Mouse (Mus musculus) right cerebral cortex, postnatal 10 days (tissue): Measurements from ENCODE around the gene Kdm4b.

Experiments
- DNase-seq, 2 experiments: peaks; one replicate each; pipeline ENCODE4 v3.0.0; 2021; ENCODE audit warnings: low spot score in 2 of 2

The Kdm4b gene

GRCm38 (mm10) chr17:56298238-56298637, 27.6 kb upstream of the Kdm4b start:
- DNase-seq = no peak

- no peak for DNase-seq
Observed at GRCm38 (mm10) chr17:56300186-56300585, 25.7 kb upstream of the Kdm4b start, which contains the start of gene Arrdc5. Gene Arrdc5 (minus strand): TSS chr17:56300286.

- DNase-seq = no peak
Observed at GRCm38 (mm10) chr17:56302363-56302996, 23.4 kb upstream of the Kdm4b start.

DNA sequence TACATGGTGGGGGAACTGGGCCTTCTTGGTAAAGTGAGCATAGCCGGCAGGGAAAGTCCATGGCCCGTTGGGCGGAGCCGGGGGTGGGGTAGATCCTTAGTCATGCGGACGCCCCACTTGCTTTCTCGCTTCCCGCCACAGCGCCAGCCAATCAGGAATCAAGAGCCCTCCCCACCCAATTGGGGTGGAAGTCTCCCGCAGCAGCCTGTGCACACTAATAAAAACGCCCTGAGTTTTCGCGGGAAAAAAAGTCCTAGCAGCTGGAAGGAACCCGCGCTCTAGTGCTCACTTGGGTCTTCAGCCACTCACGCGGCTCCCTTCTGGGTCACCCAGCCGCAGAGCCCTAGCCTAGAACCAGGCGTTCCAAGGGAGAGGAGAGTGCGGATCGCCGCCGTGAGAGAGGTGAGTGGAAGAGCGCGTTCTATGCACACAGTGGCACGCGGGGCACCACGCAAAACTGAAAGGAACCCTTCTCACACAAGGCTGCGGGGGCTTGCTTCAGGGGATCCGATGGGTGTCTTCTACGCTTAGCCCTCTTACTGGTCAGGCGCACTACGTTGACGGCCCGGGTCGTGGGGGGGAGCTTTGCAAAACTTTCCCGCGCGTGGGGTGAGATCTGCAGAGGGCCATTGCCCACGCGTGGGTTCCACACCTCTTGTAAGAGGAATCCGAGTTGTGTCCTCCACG, 22.6 kb upstream of the Kdm4b start, which contains the start of gene Uhrf1:
Gene Uhrf1, plus strand, starts transcription at position 162 of the 687 bp plus-strand sequence.
- DNase-seq = peak; percentile 65 to 68

GRCm38 (mm10) chr17:56303847-56304586, 21.8 kb upstream of the Kdm4b start:
- DNase-seq = peak; percentile 96 to 97

GRCm38 (mm10) chr17:56304718-56305117, 21.1 kb upstream of the Kdm4b start:
- no peak for DNase-seq

DNA sequence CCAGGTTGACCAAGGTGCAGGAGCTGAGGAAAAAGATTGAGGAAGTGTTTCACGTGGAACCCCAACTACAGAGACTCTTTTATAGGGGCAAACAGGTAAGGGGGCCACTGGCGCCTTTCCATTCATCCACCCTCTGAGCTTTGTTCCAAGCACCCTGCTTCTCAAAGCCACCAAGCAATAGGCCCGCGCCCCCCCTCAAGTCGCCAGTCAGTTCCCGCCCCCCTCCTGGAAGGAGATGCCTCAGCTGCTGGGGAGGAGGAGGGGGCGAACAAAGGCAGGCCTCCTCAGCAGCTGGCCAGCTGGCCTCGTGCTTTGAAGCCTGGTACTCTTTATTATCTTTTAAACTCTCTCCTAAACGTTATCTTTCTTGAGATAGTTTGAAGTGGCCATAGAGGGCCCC, 20.7 kb upstream of the Kdm4b start:
- DNase-seq = no peak

GRCm38 (mm10) chr17:56305826-56306225, 20.0 kb upstream of the Kdm4b start:
- no peak for DNase-seq

- DNase-seq = no peak
Observed at GRCm38 (mm10) chr17:56308088-56308487, 17.8 kb upstream of the Kdm4b start.

DNA sequence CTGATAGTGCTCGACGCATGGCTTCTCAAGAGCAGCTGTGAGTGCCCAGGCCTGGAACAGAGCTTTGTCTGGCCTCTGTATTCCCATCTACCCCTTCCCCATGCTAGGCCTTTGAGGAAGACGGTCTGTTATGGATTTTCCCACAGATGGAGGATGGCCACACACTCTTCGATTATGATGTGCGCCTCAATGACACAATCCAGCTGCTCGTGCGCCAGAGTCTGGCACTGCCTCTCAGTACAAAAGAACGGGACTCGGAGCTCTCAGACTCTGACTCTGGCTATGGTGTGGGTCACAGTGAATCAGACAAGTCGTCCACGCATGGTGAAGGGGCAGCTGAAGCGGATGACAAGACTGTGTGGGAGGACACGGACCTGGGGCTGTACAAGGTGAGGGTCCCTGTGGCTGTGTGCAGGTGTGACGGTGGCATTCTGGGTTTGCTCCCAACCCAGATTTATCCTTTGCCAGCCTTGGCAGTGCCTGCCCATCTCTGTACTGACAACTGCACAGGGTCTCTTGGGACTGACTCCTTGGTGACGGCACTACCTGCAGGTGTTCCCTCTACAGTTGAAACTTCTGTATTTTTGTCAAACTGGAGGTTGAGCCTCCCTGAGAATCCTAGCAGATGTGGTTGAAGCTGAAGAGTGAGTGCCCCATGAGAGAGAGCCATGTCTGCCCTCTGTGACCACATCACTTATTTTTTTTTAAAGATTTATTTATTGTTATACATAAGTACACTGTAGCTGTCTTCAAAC, 16.5 kb upstream of the Kdm4b start:
- DNase-seq = no peak

- DNase-seq = no peak
Observed at GRCm38 (mm10) chr17:56324419-56324818, 1.4 kb upstream of the Kdm4b start.

GRCm38 (mm10) chr17:56326153-56327147, 588 bp downstream of the Kdm4b start:
- no peak for DNase-seq

- DNase-seq = no peak
Observed at GRCm38 (mm10) chr17:56329267-56329666, 3.4 kb downstream of the Kdm4b start.

- DNase-seq = no peak
Observed at GRCm38 (mm10) chr17:56330345-56330744, 4.5 kb downstream of the Kdm4b start.

DNA sequence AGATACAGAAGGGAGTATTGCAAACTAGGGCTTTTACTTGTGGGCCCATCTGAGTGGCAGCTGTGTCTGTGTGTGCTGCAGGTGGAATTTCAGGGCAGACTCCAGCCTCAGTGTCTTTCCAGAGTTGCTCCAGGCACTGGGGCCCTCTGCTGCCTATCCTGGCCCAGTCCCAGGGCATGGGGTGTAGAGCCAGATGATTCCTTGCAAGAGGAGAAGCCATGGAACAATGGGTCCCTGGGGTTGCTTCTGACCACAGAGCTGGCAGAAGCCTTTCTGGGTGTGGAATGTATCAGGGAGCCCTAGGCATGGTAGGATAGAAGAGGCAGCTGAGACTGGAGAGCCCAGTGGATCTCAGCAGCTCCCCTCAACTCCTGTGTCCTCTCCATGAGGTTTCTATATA, 5.4 kb downstream of the Kdm4b start:
- no peak for DNase-seq

DNA sequence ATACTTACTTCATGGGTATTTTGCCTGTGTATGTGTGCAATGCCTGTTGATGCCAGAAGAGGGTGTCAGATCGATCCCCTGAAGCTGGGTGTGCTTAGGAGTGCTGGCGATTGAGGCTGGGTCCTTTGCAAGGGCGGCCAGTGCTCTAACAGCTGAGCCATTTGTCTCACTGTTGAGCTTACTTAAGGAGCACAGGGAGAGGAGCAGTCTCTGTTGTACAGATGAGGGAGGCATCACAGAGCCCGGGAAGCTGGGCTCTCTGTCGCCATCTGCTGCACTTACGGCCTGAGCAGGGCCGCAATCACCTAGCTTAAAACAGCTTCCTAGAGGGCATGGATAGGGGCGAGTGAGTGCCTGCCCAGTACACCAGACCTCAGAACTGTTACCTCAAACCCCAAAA, 7.1 kb downstream of the Kdm4b start:
- no peak for DNase-seq

- peak in 1 of 2 experiments; percentile 60 for DNase-seq
Observed at GRCm38 (mm10) chr17:56337190-56337589, 11.3 kb downstream of the Kdm4b start.

DNA sequence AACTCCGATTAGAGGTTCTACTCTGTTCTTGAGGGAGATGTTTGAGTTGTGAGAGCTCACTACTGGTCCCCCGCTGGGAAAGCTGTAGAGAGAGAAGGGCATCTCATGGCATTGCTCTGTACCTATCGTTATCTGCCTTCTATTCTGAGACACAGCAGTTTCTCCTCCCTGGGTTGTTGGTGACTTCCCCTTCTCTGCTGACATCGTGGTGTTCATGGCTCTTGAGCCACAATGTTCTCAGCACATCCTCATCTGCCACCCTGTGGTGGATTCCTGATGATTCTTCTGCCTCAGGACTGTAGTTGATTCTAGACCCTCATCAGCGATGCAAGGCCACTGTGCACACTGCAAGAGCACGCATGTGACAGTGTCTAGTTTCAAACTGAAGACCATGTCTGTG, 11.9 kb downstream of the Kdm4b start:
- DNase-seq = no peak

DNA sequence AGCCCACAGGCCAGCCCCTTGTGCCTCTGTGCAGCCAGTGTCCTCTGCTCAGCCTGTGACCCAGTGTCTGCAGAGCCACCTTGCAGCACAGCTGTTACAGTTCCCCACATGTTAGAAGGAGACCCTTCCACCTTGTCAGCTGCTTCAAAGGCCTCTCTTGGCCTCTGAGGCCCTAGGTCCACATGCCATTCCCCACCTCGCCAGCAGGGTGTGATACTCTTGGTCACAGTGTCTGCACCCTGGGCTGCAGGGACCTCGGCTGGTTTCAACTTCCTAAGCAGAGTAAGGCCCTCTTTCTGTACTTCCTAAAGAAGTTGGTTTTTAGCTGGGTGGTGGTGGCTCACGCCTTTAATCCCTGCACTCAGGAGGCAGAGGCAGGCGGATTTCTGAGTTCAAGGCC, 13.0 kb downstream of the Kdm4b start:
- DNase-seq = no peak

DNA sequence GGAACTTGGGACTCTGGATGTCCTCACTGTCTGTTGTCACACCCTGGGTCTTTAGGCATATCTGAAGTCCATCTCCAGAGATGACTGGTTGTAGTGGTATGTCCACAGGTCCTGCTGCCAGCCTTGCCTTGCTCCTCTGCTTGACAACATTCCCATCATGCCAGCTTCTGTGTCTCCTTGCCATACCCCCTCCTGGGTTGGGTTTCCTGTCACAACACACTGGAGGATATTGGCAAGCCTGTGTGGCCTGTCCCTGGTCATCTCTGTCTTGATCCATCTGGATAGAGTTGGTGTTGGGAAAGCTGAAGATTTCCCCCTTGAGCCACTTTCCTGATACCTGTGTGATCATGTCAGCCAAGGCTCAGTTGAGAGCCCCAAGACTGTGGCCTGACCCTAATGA, 14.9 kb downstream of the Kdm4b start:
- DNase-seq = no peak

- DNase-seq = no peak
Observed at GRCm38 (mm10) chr17:56343466-56343865, 17.6 kb downstream of the Kdm4b start.
